Mouse (Mus musculus) midbrain, embryonic 13.5 days (tissue): ENCODE measurements around the gene Gm20403. TPM values are rescaled to one million over a fixed set of nuclear protein-coding genes. Genes with fewer than 3 reads are reported as not detected.

ENCODE experiments used
- ATAC-seq: fragments of 200-750 bp; cut with Nextera tagmentation; 2 replicates; pipeline ENCODE4 v1.8.0; 2017; ENCODE audit warnings: mild to moderate bottlenecking, moderate TSS enrichment, moderate library complexity
- H3K27ac ChIP-seq: fragments of 300-500 bp; sonication (generic); 2 replicates; pipeline ENCODE4 v1.5.1; 2015; ENCODE audit warnings: inconsistent platforms, mild to moderate bottlenecking, moderate library complexity
- H3K27me3 ChIP-seq: fragments of 300-500 bp; sonication (generic); 2 replicates; pipeline ENCODE4 v1.6.1; 2015; ENCODE audit warnings: mild to moderate bottlenecking, inconsistent platforms
- H3K36me3 ChIP-seq: fragments of 300-500 bp; sonication (generic); 2 replicates; pipeline ENCODE4 v1.6.1; 2015; ENCODE audit warnings: mild to moderate bottlenecking, inconsistent platforms
- H3K4me1 ChIP-seq: fragments of 300-500 bp; sonication (generic); replicated peaks from 2 replicates; pipeline ENCODE4 v1.6.1; 2015; ENCODE audit warnings: inconsistent platforms
- H3K4me2 ChIP-seq: fragments of 300-500 bp; sonication (generic); replicated peaks from 2 replicates; pipeline ENCODE4 v1.6.1; 2015; ENCODE audit warnings: moderate library complexity, mild to moderate bottlenecking, inconsistent platforms
- H3K4me3 ChIP-seq: fragments of 300-500 bp; sonication (generic); replicated peaks from 2 replicates; pipeline ENCODE4 v1.5.1; 2015; ENCODE audit warnings: mild to moderate bottlenecking, inconsistent platforms
- H3K9ac ChIP-seq: fragments of 300-500 bp; sonication (generic); replicated peaks from 2 replicates; pipeline ENCODE4 v1.6.1; 2015; ENCODE audit warnings: mild to moderate bottlenecking, inconsistent platforms
- H3K9me3 ChIP-seq: fragments of 300-500 bp; sonication (generic); 2 replicates; pipeline ENCODE4 v1.6.1; 2016; ENCODE audit warnings: mild to moderate bottlenecking, inconsistent platforms
- WGBS: fragments of 180-500 bp; shearing (Covaris S2); methylation state at CpG from one replicate; pipeline ENCODE4 v1.1.7; 2015; 5-methylcytosine and 5-hydroxymethylcytosine counted together
- polyA plus RNA-seq: library from polyadenylated mRNA; unstranded; fragments of >200 nt; fragmentation: Nextera tagmentation; extraction: Ambion mirVana; gene quantifications from 2 replicates; pipeline ENCODE4 v1.2.1, GENCODE M21; 2015

The Gm20403 gene
- not detected in 2 replicates for polyA plus RNA-seq

- peak; percentile 81 for ATAC-seq
- under 1% methylated on average over 42 of the region's 60 CpGs for WGBS
- no peaks in the 10 kb centered on the region for H3K36me3 ChIP-seq
- H3K4me3 ChIP-seq: peak within 1 kb of the TSS; percentile 91
- peak within 1 kb of the TSS; percentile 85 for H3K4me2 ChIP-seq
- H3K27ac ChIP-seq: peak within 1 kb of the TSS; percentile 87
- H3K9ac ChIP-seq: peak within 1 kb of the TSS; percentile 88
- H3K27me3 ChIP-seq: no peaks in the 10 kb centered on the region
- H3K4me1 ChIP-seq: peaks cover 9% of the 10 kb centered on the region
- no peaks in the 10 kb centered on the region for H3K9me3 ChIP-seq
These were observed at the start of gene Gm20403 for GRCm38 (mm10) chr12:54986052-54986717. TSS of gene Gm20403 (minus strand) at chr12:54986529.

DNA sequence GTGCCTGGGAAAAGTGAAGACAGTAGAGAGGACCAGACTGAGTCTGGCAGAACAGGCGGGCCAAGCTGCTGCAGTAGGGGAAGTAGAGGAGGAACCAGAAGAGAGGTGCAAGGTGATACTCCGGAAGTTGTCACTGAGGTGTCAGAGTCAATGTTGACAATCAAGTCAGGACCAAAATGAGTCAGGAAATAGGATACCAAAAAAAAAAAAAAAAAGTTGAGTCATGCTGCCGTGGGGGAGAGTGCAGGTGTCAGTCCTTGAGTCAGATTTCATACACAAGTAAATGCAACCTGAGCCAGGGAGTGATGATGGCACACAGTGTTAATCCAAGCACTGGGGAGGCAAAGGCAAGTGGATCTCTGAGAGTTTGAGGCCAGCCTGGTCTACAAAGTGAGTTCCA is 40.8 kb upstream of the Gm20403 start:
- Histone ChIP-seq H3K4me1 (no peaks in the 10 kb centered on the region), H3K27ac (no peak overlapping the region), H3K36me3 (no peaks in the 10 kb centered on the region), H3K4me2 (no peak overlapping the region), H3K4me3 (no peak overlapping the region), H3K27me3 (no peaks in the 10 kb centered on the region), H3K9me3 (no peaks in the 10 kb centered on the region), H3K9ac (no peak overlapping the region)
- ATAC-seq: no peak
- 82% methylated on average over 3 of the region's 3 CpGs for WGBS

GRCm38 (mm10) chr12:55023284-55023683 is 37.0 kb upstream of the Gm20403 start:
- Histone ChIP-seq H3K9me3 (no peaks in the 10 kb centered on the region), H3K27me3 (no peaks in the 10 kb centered on the region), H3K4me1 (no peaks in the 10 kb centered on the region), H3K4me3 (no peak overlapping the region), H3K4me2 (no peak overlapping the region), H3K9ac (no peak overlapping the region), H3K36me3 (no peaks in the 10 kb centered on the region), H3K27ac (no peak overlapping the region)
- 75% methylated on average over 2 of the region's 2 CpGs for WGBS
- no peak for ATAC-seq

- 90% methylated on average over 7 of the region's 7 CpGs for whole genome bisulfite sequencing
- H3K9me3 ChIP-seq: no peaks in the 10 kb centered on the region
- no peaks in the 10 kb centered on the region for H3K4me1 ChIP-seq
- H3K4me3 ChIP-seq: no peak overlapping the region
- H3K4me2 ChIP-seq: no peak overlapping the region
- H3K27ac ChIP-seq: no peak overlapping the region
- H3K27me3 ChIP-seq: no peaks in the 10 kb centered on the region
- no peak for ATAC-seq
- H3K36me3 ChIP-seq: no peaks in the 10 kb centered on the region
- no peak overlapping the region for H3K9ac ChIP-seq
These were observed 33.1 kb upstream of the Gm20403 start for GRCm38 (mm10) chr12:55019421-55019877.

DNA sequence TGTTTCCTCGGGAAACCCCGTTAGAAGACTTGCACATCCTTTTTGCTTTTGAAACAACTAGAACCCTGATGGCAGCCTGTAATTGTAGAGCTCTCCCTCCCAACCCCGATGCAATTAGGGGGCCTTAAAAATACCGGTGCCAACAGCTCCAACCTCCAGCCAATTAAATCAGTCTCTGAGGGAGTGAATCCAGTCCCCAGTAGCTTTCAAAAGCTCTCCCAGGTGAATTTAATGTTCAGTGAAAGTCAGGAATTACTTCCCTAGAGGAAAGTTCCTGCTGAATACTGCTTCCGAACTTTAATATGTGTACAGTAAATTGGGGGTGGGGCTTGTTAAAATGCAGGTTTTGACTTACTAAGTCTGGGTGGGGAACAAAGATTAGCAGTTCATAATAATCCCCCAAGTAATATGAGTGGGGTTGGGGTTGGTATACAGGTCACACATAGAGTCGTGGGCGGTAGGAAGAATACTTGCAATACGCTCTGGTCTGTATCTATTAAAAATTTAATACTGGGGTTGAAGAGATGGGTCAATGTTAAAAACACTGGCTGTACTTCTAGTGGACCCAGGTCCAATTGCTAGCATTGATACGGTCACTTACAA is 30.9 kb upstream of the Gm20403 start:
- H3K4me1 ChIP-seq: no peaks in the 10 kb centered on the region
- H3K4me2 ChIP-seq: no peak overlapping the region
- H3K9ac ChIP-seq: no peak overlapping the region
- 67% methylated on average over 9 of the region's 9 CpGs for WGBS
- H3K9me3 ChIP-seq: no peaks in the 10 kb centered on the region
- ATAC-seq: no peak
- no peak overlapping the region for H3K27ac ChIP-seq
- H3K27me3 ChIP-seq: no peaks in the 10 kb centered on the region
- H3K4me3 ChIP-seq: no peak overlapping the region
- H3K36me3 ChIP-seq: no peaks in the 10 kb centered on the region

- WGBS: 78% methylated on average over 8 of the region's 8 CpGs
- H3K4me1 ChIP-seq: no peaks in the 10 kb centered on the region
- H3K36me3 ChIP-seq: no peaks in the 10 kb centered on the region
- H3K4me3 ChIP-seq: no peak overlapping the region
- no peak overlapping the region for H3K4me2 ChIP-seq
- H3K9me3 ChIP-seq: no peaks in the 10 kb centered on the region
- no peak for ATAC-seq
- no peak overlapping the region for H3K9ac ChIP-seq
- no peak overlapping the region for H3K27ac ChIP-seq
- no peaks in the 10 kb centered on the region for H3K27me3 ChIP-seq
These were observed 30.2 kb upstream of the Gm20403 start for GRCm38 (mm10) chr12:55016339-55017118.

DNA sequence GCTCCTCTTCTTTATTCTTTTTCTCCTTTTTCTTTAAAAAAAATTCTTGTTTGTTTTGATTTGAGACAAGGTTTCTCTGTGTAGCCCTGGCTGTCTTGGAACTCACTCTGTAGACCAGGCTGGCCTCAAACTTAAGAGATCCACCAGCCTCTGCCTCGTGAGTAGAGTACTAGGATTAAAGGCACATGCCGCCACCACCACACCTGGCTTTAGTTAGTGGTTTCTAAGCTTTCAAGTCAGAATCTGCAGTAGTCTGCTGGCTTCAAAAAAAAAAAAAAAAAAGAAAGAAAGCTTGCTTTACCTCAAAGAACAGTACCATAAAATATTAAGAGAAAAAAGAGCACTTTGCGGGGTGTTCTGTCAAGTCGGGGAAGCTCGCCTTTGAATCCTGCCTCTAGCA is 29.1 kb upstream of the Gm20403 start:
- H3K9me3 ChIP-seq: no peaks in the 10 kb centered on the region
- H3K36me3 ChIP-seq: no peaks in the 10 kb centered on the region
- 88% methylated on average over 5 of the region's 5 CpGs for WGBS
- H3K9ac ChIP-seq: no peak overlapping the region
- H3K4me2 ChIP-seq: no peak overlapping the region
- no peak overlapping the region for H3K4me3 ChIP-seq
- H3K4me1 ChIP-seq: no peaks in the 10 kb centered on the region
- no peaks in the 10 kb centered on the region for H3K27me3 ChIP-seq
- H3K27ac ChIP-seq: no peak overlapping the region
- ATAC-seq: no peak

- Histone ChIP-seq H3K27me3 (no peaks in the 10 kb centered on the region), H3K9me3 (no peaks in the 10 kb centered on the region), H3K9ac (no peak within 1 kb of the TSS), H3K4me2 (no peak within 1 kb of the TSS), H3K36me3 (no peaks in the 10 kb centered on the region), H3K4me1 (no peaks in the 10 kb centered on the region), H3K27ac (no peak within 1 kb of the TSS), H3K4me3 (no peak within 1 kb of the TSS)
- ATAC-seq: no peak
- 91% methylated on average over 6 of the region's 6 CpGs for WGBS
These were observed 27.5 kb upstream of the Gm20403 start, which contains the start of gene Baz1a for GRCm38 (mm10) chr12:55013626-55014398. TSS of gene Baz1a (minus strand) at chr12:55014348.

- no peak overlapping the region for H3K9ac ChIP-seq
These were observed 26.7 kb upstream of the Gm20403 start for GRCm38 (mm10) chr12:55013031-55013430.

DNA sequence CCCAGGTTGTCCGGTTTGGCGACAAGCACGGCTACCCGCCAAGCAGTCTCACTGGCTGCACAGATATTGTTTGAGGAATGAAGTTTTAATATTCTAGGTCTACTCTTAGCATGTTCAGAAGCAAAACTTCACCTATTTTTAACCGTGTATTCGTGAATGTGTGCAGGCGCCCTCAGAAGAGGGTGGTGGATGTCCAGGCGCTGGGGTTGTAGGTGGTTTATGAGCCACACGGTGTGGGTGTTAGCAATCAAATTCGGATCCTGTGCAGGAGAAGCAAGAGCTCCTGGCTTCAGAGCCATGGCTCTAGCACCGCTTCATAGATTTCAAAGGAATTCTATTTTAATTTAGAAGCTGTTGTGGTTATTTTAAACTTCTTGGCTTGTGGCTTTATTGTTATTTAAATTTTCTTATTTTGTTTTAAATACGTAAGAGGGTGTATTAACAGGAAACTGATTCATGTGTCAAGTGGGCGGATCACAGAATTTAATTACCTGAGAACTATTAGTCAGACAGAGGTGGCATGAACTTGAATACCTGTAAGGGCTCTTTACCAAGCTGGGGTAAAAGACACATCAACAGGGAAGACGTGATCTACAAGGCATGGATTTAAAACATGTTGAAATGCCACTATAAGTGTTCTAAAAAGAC is 21.2 kb upstream of the Gm20403 start:
- 91% methylated on average over 14 of the region's 14 CpGs for WGBS
- ATAC-seq: no peak
- Histone ChIP-seq H3K9me3 (no peaks in the 10 kb centered on the region), H3K4me2 (no peak overlapping the region), H3K27me3 (no peaks in the 10 kb centered on the region), H3K4me3 (no peak overlapping the region), H3K27ac (no peak overlapping the region), H3K36me3 (no peaks in the 10 kb centered on the region), H3K4me1 (no peaks in the 10 kb centered on the region), H3K9ac (no peak overlapping the region)

More at GRCm38 (mm10) chr12:55013031-55013430, 26.7 kb upstream of the Gm20403 start:
- Histone ChIP-seq H3K4me1 (no peaks in the 10 kb centered on the region), H3K36me3 (no peaks in the 10 kb centered on the region), H3K4me2 (no peak overlapping the region), H3K4me3 (no peak overlapping the region), H3K9me3 (no peaks in the 10 kb centered on the region), H3K27ac (no peak overlapping the region), H3K27me3 (no peaks in the 10 kb centered on the region)
- WGBS: 76% methylated on average over 1 of the region's 1 CpGs
- ATAC-seq: no peak

- H3K4me3 ChIP-seq: no peak overlapping the region
- no peak overlapping the region for H3K9ac ChIP-seq
- H3K4me1 ChIP-seq: no peaks in the 10 kb centered on the region
- ATAC-seq: no peak
- H3K9me3 ChIP-seq: no peaks in the 10 kb centered on the region
- no peak overlapping the region for H3K27ac ChIP-seq
- no peak overlapping the region for H3K4me2 ChIP-seq
- H3K36me3 ChIP-seq: no peaks in the 10 kb centered on the region
- 93% methylated on average over 7 of the region's 7 CpGs for WGBS
- H3K27me3 ChIP-seq: no peaks in the 10 kb centered on the region
These were observed 19.7 kb upstream of the Gm20403 start for GRCm38 (mm10) chr12:55006071-55006470.
